Mouse (Mus musculus) kidney, postnatal 36 days (tissue): Measurements from ENCODE around the gene Eef1a1.
"Not testable (repeated sequence)": the region's sequence is repeated elsewhere in the genome, so short reads cannot be mapped to it uniquely, and the experiment has no call there.

Experiments used
- DNase-seq, 2 experiments: peaks; one replicate each; pipeline ENCODE4 v3.0.0; 2021 to 2022; ENCODE audit warnings: mixed read lengths in 2 of 2

Gene Eef1a1

GRCm38 (mm10) chr9:78506722-78507077, 17.7 kb upstream of the Eef1a1 start:
- no peak for DNase-seq

- DNase-seq = peak; percentile 61 to 76
Measured at GRCm38 (mm10) chr9:78506002-78506721, 17.2 kb upstream of the Eef1a1 start.

- no peak for DNase-seq
Measured at GRCm38 (mm10) chr9:78505223-78505622, 16.3 kb upstream of the Eef1a1 start.

- no peak for DNase-seq
Measured at GRCm38 (mm10) chr9:78504679-78505078, 15.7 kb upstream of the Eef1a1 start.

GRCm38 (mm10) chr9:78504133-78504532, 15.2 kb upstream of the Eef1a1 start:
- DNase-seq = no peak

- no peak for DNase-seq
Measured at GRCm38 (mm10) chr9:78503223-78504079, 14.5 kb upstream of the Eef1a1 start.

GRCm38 (mm10) chr9:78501284-78501683, 12.3 kb upstream of the Eef1a1 start:
- no peak for DNase-seq

- DNase-seq = no peak
Measured at GRCm38 (mm10) chr9:78500386-78500785, 11.4 kb upstream of the Eef1a1 start.

- no peak for DNase-seq
Measured at GRCm38 (mm10) chr9:78493171-78493570, 4.2 kb upstream of the Eef1a1 start.

- no peak for DNase-seq
Measured at GRCm38 (mm10) chr9:78492254-78492653, 3.3 kb upstream of the Eef1a1 start.

GRCm38 (mm10) chr9:78491169-78491568, 2.2 kb upstream of the Eef1a1 start:
- no peak for DNase-seq

GRCm38 (mm10) chr9:78488021-78488420, 930 bp downstream of the Eef1a1 start:
- not testable (repeated sequence) for DNase-seq

- DNase-seq = no peak
Measured at GRCm38 (mm10) chr9:78484660-78485059, 4.3 kb downstream of the Eef1a1 start.

- no peak for DNase-seq
Measured at GRCm38 (mm10) chr9:78482386-78482785, 6.6 kb downstream of the Eef1a1 start.

- peak; percentile 95 to 98 for DNase-seq
Measured at GRCm38 (mm10) chr9:78481423-78482331, 7.3 kb downstream of the Eef1a1 start.

GRCm38 (mm10) chr9:78480706-78481358, 8.1 kb downstream of the Eef1a1 start:
- peak; percentile 88 to 92 for DNase-seq

- not testable (repeated sequence) for DNase-seq
Measured at GRCm38 (mm10) chr9:78480227-78480626, 8.7 kb downstream of the Eef1a1 start.

- not testable (repeated sequence) for DNase-seq
Measured at GRCm38 (mm10) chr9:78479308-78479707, 9.6 kb downstream of the Eef1a1 start.

GRCm38 (mm10) chr9:78478009-78478605, 10.8 kb downstream of the Eef1a1 start:
- DNase-seq = not testable (repeated sequence)

- peak; percentile 14 to 39 for DNase-seq
Measured at GRCm38 (mm10) chr9:78477021-78477551, 11.9 kb downstream of the Eef1a1 start.

- no peak for DNase-seq
Measured at GRCm38 (mm10) chr9:78476531-78477020, 12.4 kb downstream of the Eef1a1 start.
